Mouse (Mus musculus) small intestine, adult 2 months (tissue): ENCODE results near the gene Chgb. TPM values are rescaled to one million over a fixed set of nuclear protein-coding genes. Genes with fewer than 3 reads are reported as not detected.

ENCODE experiments used
- H3K27ac ChIP-seq: fragments of 200-500 bp; 2 replicates; pipeline ENCODE4 v1.5.1; 2012; ENCODE audit warnings: low read depth, low read length, control low read depth, inconsistent platforms; ENCODE audit not compliant: insufficient read depth
- H3K27me3 ChIP-seq: fragments of 200-500 bp; 2 replicates; pipeline ENCODE4 v1.6.1; 2012; ENCODE audit warnings: mild to moderate bottlenecking, moderate library complexity, low read length, inconsistent platforms; ENCODE audit not compliant: control insufficient read depth, insufficient read depth
- H3K36me3 ChIP-seq: fragments of 200-500 bp; 2 replicates; pipeline ENCODE4 v1.6.1; 2012; ENCODE audit warnings: mild to moderate bottlenecking, low read length, control low read depth, inconsistent platforms; ENCODE audit not compliant: control insufficient read depth, insufficient read depth
- H3K4me1 ChIP-seq: fragments of 200-500 bp; 2 replicates; pipeline ENCODE4 v1.6.1; 2012; ENCODE audit warnings: low read length, inconsistent platforms, mixed read lengths; ENCODE audit not compliant: control insufficient read depth, insufficient read depth, insufficient read length
- H3K4me3 ChIP-seq: fragments of 200-500 bp; 2 replicates; pipeline ENCODE4 v1.5.1; 2012; ENCODE audit warnings: low read depth, mild to moderate bottlenecking, control low read depth, inconsistent platforms, low read length, moderate library complexity
- CTCF ChIP-seq: fragments of 200-500 bp; IDR thresholded peaks from 2 replicates; pipeline ENCODE4 v1.5.1; 2012; ENCODE audit warnings: low read depth, mild to moderate bottlenecking, control low read depth, inconsistent platforms, low read length, moderate library complexity, mixed read lengths; ENCODE audit not compliant: insufficient replicate concordance, insufficient read length; ENCODE audit errors: extremely low read depth
- POLR2A ChIP-seq: fragments of 200-500 bp; IDR thresholded peaks from 2 replicates; pipeline ENCODE4 v1.6.1; 2012; ENCODE audit warnings: low read depth, mild to moderate bottlenecking, control low read depth, inconsistent platforms, low read length, moderate library complexity
- WGBS: fragments of 180-500 bp; shearing (Covaris S2); methylation state at CpG from one replicate; pipeline ENCODE4 v1.1.7; 2018; 5-methylcytosine and 5-hydroxymethylcytosine counted together
- polyA plus RNA-seq: library from polyadenylated mRNA; depleted of rRNA; stranded (reverse); fragments of >200 nt; gene quantifications from 2 replicates; pipeline ENCODE4 v1.2.3, GENCODE M21; 2012

Chgb gene
- polyA plus RNA-seq, 1 experiment = 14.8 TPM

- Histone ChIP-seq H3K27ac (no peak overlapping the region), H3K4me3 (no peak overlapping the region), H3K27me3 (no peaks in the 10 kb centered on the region), H3K4me1 (no peaks in the 10 kb centered on the region), H3K36me3 (no peaks in the 10 kb centered on the region)
- TF ChIP-seq CTCF = no peak
- no peak for TF ChIP-seq POLR2A
Observed at GRCm38 (mm10) chr2:132750726-132751125, 30.4 kb upstream of the Chgb start.

- no peak for TF ChIP-seq CTCF
- no peak for TF ChIP-seq POLR2A
- Histone ChIP-seq H3K4me1 (no peaks in the 10 kb centered on the region), H3K36me3 (no peaks in the 10 kb centered on the region), H3K4me3 (no peak overlapping the region), H3K27ac (no peak overlapping the region), H3K27me3 (no peaks in the 10 kb centered on the region)
- 73% methylated on average over 15 of the region's 15 CpGs for WGBS
Observed at GRCm38 (mm10) chr2:132751141-132752066, 29.7 kb upstream of the Chgb start.

DNA sequence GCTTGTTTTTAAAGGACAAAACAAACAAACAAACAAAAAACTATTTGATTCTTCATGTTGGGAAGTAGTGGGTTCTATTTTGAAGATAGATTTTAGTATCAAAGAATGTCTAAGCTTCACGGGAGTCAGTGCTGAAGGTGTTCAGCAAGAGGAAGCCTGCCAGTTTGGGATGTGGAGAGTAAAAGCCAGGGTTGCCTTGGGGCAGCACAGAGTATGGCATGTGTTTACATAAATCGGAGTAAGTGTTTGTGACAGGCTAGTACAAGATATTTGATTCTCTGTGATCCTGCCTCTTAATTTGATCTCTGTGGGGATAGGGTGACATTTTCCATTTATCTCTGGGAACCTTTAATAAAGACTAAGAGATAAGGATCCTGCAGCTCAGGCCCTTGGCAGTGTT, 28.7 kb upstream of the Chgb start:
- H3K36me3 ChIP-seq = no peaks in the 10 kb centered on the region
- WGBS = 72% methylated on average over 2 of the region's 2 CpGs
- TF ChIP-seq CTCF (no peak), POLR2A (no peak)
- H3K27ac ChIP-seq = no peak overlapping the region
- no peak overlapping the region for H3K4me3 ChIP-seq
- H3K4me1 ChIP-seq = no peaks in the 10 kb centered on the region
- no peaks in the 10 kb centered on the region for H3K27me3 ChIP-seq

- H3K36me3 ChIP-seq = no peaks in the 10 kb centered on the region
- H3K27me3 ChIP-seq = no peaks in the 10 kb centered on the region
- no peak overlapping the region for H3K27ac ChIP-seq
- 73% methylated on average over 3 of the region's 3 CpGs for WGBS
- TF ChIP-seq CTCF = no peak
- H3K4me1 ChIP-seq = no peaks in the 10 kb centered on the region
- H3K4me3 ChIP-seq = no peak overlapping the region
Observed at GRCm38 (mm10) chr2:132753137-132753536, 27.9 kb upstream of the Chgb start.

GRCm38 (mm10) chr2:132757911-132758310, 23.2 kb upstream of the Chgb start:
- WGBS = 78% methylated on average over 5 of the region's 5 CpGs
- Histone ChIP-seq H3K4me1 (no peaks in the 10 kb centered on the region), H3K27ac (no peak overlapping the region), H3K4me3 (no peak overlapping the region), H3K27me3 (no peaks in the 10 kb centered on the region), H3K36me3 (no peaks in the 10 kb centered on the region)
- TF ChIP-seq CTCF = no peak
- no peak for TF ChIP-seq POLR2A

DNA sequence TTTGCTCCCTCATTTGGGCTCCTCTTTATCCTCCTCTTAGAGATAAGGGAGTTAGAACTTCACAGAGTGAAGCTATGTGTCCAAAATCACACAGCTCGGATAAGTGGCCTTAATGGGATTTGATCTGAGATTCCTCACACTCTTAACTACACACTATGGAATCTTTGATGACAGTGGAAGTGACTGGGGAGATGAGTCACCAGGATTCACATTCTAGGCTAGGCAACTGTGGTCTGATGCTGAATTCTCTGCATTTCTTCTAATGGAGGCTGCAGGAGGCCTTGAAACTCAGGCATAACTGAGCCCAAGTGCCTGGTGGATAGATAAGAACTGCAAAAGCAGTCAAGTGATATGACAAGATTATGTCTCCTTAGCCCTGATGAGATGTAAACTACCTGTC, 10.3 kb upstream of the Chgb start:
- H3K36me3 ChIP-seq = no peaks in the 10 kb centered on the region
- H3K27ac ChIP-seq = no peak overlapping the region
- no peaks in the 10 kb centered on the region for H3K4me1 ChIP-seq
- no peak overlapping the region for H3K4me3 ChIP-seq
- H3K27me3 ChIP-seq = no peaks in the 10 kb centered on the region
- WGBS = 54% methylated on average over 1 of the region's 1 CpGs
- TF ChIP-seq POLR2A = no peak

DNA sequence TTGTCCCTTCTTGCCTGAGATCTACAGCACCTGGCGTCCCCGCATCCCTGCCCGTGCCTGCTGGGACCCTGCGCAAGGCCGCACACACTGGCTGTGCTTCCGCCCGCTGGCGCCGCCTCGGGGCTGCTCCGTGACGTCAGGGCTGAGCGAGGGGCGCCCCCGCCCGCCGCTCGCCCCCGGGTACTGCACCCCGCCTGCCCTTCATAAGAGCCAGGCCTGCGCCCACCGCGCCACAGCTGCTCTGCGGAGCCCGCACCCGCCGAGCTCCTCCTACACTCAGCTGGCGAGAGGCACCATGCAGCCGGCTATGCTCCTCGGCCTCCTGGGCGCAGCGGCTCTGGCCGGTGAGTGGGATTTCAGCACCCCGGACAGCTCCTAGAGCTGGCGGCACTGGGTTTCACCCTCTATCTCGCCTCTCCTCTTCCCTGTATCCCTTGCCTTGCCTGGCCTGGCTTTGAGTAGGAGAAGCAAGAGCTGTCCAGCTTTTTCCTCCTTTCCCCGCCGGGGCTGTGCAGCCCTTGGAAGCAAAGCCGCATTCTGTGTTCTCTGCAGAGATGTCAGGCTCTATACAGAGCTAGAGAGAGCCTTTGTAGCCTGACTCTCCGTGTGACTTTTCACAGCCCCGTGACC, 476 bp downstream of the Chgb start:
- H3K36me3 ChIP-seq = no peaks in the 10 kb centered on the region
- no peak overlapping the region for H3K27ac ChIP-seq
- H3K27me3 ChIP-seq = 0 out of 2 replicates have a peak, but pooled peaks cover 5% of the 10 kb centered on the region
- TF ChIP-seq CTCF (no peak), POLR2A (no peak)
- 3% methylated on average over 39 of the region's 41 CpGs for WGBS
- no peak overlapping the region for H3K4me3 ChIP-seq
- H3K4me1 ChIP-seq = peaks cover 4% of the 10 kb centered on the region; the same call in 1 of the 2 replicates
